Mouse (Mus musculus): Measurements from ENCODE around the gene Zfp955a.
"Not testable (repeated sequence)": the region's sequence is repeated elsewhere in the genome, so short reads cannot be mapped to it uniquely, and the experiment has no call there.

The Zfp955a gene

DNA sequence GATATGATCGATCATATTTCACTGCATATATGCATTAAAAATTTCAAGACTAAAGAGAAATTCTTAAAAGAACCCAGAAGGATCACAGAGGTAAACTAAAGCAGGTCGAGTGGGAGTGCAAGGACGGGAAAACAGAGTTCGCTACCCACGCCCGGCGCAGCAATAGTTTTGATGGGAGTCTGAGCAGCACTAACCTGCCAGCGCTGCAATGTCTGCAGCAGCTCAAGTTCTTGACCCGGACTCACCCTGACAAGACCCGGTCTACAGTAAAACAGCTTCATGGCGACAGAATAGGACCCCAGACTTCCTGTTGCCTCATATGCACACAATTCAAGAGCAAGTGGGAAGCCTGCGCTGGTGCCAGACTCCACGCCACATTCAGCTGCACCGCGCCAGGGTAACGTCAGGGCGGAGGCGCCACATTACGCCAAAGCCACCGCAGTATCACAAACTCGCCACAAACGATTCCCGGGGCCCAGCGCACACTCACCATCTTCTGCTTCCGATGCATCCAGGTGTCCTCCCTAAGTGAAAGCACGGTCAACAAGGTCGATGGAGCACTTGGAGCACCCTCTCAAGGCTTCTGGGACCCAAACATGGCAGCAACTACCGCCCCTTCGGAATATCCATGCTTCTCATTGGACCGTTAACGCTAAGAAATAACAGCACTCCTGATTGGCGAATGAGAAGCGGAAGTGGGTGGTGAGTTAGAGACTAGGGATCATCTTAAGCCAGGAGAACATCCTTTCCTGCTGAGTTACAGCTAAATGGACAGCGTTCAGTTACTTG is at the start of gene Zfp955a:
Zfp955a (minus strand) TSS at position 616 of the 789 bp plus-strand sequence.
- not testable (repeated sequence) for DNase-seq

DNA sequence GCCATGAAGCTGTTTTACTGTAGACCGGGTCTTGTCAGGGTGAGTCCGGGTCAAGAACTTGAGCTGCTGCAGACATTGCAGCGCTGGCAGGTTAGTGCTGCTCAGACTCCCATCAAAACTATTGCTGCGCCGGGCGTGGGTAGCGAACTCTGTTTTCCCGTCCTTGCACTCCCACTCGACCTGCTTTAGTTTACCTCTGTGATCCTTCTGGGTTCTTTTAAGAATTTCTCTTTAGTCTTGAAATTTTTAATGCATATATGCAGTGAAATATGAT is 34.9 kb upstream of the Zfp955a start:
- not testable (repeated sequence) for DNase-seq

DNA sequence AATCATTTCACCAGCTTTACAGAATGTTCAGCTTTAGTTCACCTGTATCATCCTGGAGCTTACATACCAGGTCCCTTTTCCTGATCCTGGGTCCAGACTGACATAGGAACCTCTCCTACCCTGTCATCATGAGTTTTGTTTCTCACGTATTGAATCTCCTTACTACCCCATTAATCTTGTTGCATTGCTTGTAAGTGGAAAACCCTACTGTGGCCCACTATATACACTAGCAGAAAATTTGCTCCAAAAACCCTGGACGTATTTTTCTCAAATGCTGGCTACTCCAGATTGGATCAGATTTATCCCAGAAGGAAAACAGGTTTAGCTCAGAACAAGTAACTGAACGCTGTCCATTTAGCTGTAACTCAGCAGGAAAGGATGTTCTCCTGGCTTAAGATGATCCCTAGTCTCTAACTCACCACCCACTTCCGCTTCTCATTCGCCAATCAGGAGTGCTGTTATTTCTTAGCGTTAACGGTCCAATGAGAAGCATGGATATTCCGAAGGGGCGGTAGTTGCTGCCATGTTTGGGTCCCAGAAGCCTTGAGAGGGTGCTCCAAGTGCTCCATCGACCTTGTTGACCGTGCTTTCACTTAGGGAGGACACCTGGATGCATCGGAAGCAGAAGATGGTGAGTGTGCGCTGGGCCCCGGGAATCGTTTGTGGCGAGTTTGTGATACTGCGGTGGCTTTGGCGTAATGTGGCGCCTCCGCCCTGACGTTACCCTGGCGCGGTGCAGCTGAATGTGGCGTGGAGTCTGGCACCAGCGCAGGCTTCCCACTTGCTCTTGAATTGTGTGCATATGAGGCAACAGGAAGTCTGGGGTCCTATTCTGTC is 34.3 kb upstream of the Zfp955a start, which contains the start of gene Zfp955b:
Zfp955b (plus strand) TSS at position 506 of the 837 bp plus-strand sequence.
- DNase-seq, result not testable (repeated sequence)

DNA sequence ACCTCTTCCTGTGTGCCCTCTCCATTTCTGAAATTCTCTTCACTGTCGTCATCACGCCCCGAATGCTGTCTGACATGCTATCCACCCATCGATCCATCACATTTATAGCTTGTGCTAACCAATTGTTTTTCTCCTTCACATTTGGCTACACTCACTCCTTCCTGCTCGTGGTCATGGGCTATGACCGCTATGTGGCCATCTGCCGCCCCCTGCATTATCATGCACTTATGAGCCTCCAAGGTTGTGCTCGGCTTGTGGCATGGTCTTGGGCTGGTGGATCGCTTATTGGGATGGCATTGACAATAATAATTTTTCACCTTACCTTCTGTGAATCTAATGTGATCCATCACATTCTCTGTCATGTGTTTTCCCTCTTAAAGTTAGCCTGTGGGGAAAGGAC is 14.0 kb upstream of the Zfp955a start:
- DNase-seq, result no peak

DNA sequence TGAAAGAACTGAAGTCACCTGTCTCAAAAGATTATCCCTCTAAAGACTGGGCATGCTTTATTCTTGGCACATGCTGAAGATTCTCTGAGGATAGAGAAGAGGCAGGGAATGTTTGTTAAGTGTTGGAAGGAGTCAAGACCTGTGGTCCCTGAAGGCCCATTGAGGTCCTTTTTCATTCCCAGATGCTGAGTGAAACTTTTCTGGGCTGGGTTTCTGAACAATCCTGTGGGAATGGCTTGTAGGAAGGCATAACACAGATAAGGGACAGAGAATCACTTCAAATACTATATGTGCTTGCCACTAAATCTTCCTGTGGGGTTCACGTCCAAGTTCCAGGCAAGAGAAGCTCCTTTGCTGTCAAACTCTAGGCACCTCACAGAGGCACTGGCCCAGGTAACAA is 9.4 kb upstream of the Zfp955a start, which contains the start of gene Olfr63:
Olfr63 (plus strand) TSS at position 301 of the 400 bp plus-strand sequence.
- DNase-seq, result no peak

GRCm38 (mm10) chr17:33255319-33255657 is 343 bp upstream of the Zfp955a start:
- DNase-seq, result not testable (repeated sequence)

- not testable (repeated sequence) for DNase-seq
These were observed 18.3 kb downstream of the Zfp955a start for GRCm38 (mm10) chr17:33236646-33237045.

- DNase-seq, result no peak
These were observed 33.4 kb downstream of the Zfp955a start, which contains the start of gene Olfr1564 for GRCm38 (mm10) chr17:33221590-33221989. Gene Olfr1564 (minus strand): TSS chr17:33221690.

GRCm38 (mm10) chr17:33191002-33191401 is 63.9 kb downstream of the Zfp955a start, which contains the start of gene Olfr239:
Gene Olfr239 (plus strand): TSS chr17:33191302.
- DNase-seq, result not testable (repeated sequence)

Measured in thymus, adult 18-20 months (tissue).